Mouse (Mus musculus) midbrain, embryonic 14.5 days (tissue): ENCODE measurements at regions not wholly inside any gene's neighbourhood (a gene's known extent, or its start where the extent isn't known, plus 50 kb on each side); places are given as distances from the start of the nearest gene placed in this dataset.

Experiments used
- ATAC-seq: fragments of 200-750 bp; cut with Nextera tagmentation; 2 replicates; pipeline ENCODE4 v1.8.0; 2017; ENCODE audit warnings: moderate number of reproducible peaks, moderate library complexity; ENCODE audit not compliant: low FRiP score, low TSS enrichment
- DNase-seq: peaks from one replicate; pipeline ENCODE4 v3.0.0-alpha.2; 2015
- H3K27ac ChIP-seq: fragments of 300-500 bp; sonication (generic); replicated peaks from 2 replicates; pipeline ENCODE4 v1.5.1; 2014; ENCODE audit warnings: mild to moderate bottlenecking, low read depth, low read length, moderate library complexity
- H3K27me3 ChIP-seq: fragments of 300-500 bp; sonication (generic); 2 replicates; pipeline ENCODE4 v1.6.1; 2014; ENCODE audit warnings: low read length, control low read depth, mixed read lengths; ENCODE audit not compliant: control insufficient read depth, insufficient read depth
- H3K36me3 ChIP-seq: fragments of 300-500 bp; sonication (generic); 2 replicates; pipeline ENCODE4 v1.6.1; 2014; ENCODE audit warnings: low read length, control low read depth; ENCODE audit not compliant: control insufficient read depth, insufficient read depth
- H3K4me1 ChIP-seq: fragments of 300-500 bp; sonication (generic); 2 replicates; pipeline ENCODE4 v1.6.1; 2014; ENCODE audit warnings: mild to moderate bottlenecking, antibody characterized with exemption, low read length, control low read depth; ENCODE audit not compliant: control insufficient read depth, insufficient read depth
- H3K4me2 ChIP-seq: fragments of 300-500 bp; sonication (generic); 2 replicates; pipeline ENCODE4 v1.6.1; 2014; ENCODE audit warnings: mild to moderate bottlenecking, low read length, moderate library complexity
- H3K4me3 ChIP-seq: fragments of 300-500 bp; sonication (generic); replicated peaks from 2 replicates; pipeline ENCODE4 v1.5.1; 2014; ENCODE audit warnings: low read depth, low read length
- H3K9ac ChIP-seq: fragments of 300-500 bp; sonication (generic); replicated peaks from 2 replicates; pipeline ENCODE4 v1.6.1; 2014; ENCODE audit warnings: mild to moderate bottlenecking, low read length, moderate library complexity
- H3K9me3 ChIP-seq: fragments of 300-500 bp; sonication (generic); 2 replicates; pipeline ENCODE4 v1.6.1; 2016; ENCODE audit warnings: low read length, control low read depth, mixed read lengths; ENCODE audit not compliant: control insufficient read depth
- WGBS: fragments of 180-500 bp; shearing (Covaris S2); extraction: QIAGEN DNeasy Blood & Tissue Kit; methylation state at CpG from one replicate; pipeline ENCODE4 v1.1.7; 2014; 5-methylcytosine and 5-hydroxymethylcytosine counted together

- DNase-seq (no peak), ATAC-seq (no peak)
- Histone ChIP-seq H3K27ac (no peak overlapping the region), H3K4me3 (no peak overlapping the region), H3K4me1 (no peaks in the 10 kb centered on the region), H3K27me3 (no peaks in the 10 kb centered on the region), H3K9ac (no peak overlapping the region), H3K36me3 (no peaks in the 10 kb centered on the region), H3K9me3 (peaks cover 17% of the 10 kb centered on the region), H3K4me2 (no peak overlapping the region)
- 93% methylated on average over 11 of the region's 11 CpGs for WGBS
Observed at GRCm38 (mm10) chr1:34930571-34930970, 80.8 kb downstream of the Plekhb2 start.

GRCm38 (mm10) chr1:34943196-34943595, 93.4 kb downstream of the Plekhb2 start:
- Histone ChIP-seq H3K36me3 (no peaks in the 10 kb centered on the region), H3K27ac (no peak overlapping the region), H3K4me3 (no peak overlapping the region), H3K4me1 (no peaks in the 10 kb centered on the region), H3K9ac (no peak overlapping the region), H3K4me2 (no peak overlapping the region), H3K9me3 (no peaks in the 10 kb centered on the region), H3K27me3 (no peaks in the 10 kb centered on the region)
- 91% methylated on average over 1 of the region's 1 CpGs for WGBS
- DNase-seq (no peak), ATAC-seq (no peak)

GRCm38 (mm10) chr1:34961633-34962507, 112.1 kb downstream of the Plekhb2 start:
- H3K4me2 ChIP-seq = no peak overlapping the region
- no peaks in the 10 kb centered on the region for H3K36me3 ChIP-seq
- no peaks in the 10 kb centered on the region for H3K27me3 ChIP-seq
- WGBS = 68% methylated on average over 19 of the region's 19 CpGs
- ATAC-seq = peak; percentile 20; the same call in 1 of the 2 replicates
- H3K9ac ChIP-seq = no peak overlapping the region
- no peaks in the 10 kb centered on the region for H3K4me1 ChIP-seq
- no peak overlapping the region for H3K27ac ChIP-seq
- no peaks in the 10 kb centered on the region for H3K9me3 ChIP-seq
- H3K4me3 ChIP-seq = no peak overlapping the region
- DNase-seq = peak; percentile 46

GRCm38 (mm10) chr1:34962508-34962885, 112.7 kb downstream of the Plekhb2 start:
- ATAC-seq = no peak; the same call in 1 of the 2 replicates
- Histone ChIP-seq H3K9me3 (no peaks in the 10 kb centered on the region), H3K4me1 (no peaks in the 10 kb centered on the region), H3K27ac (0 out of 2 replicates have a peak overlapping the region, but pooled peaks have one; percentile 17), H3K36me3 (no peaks in the 10 kb centered on the region), H3K27me3 (no peaks in the 10 kb centered on the region), H3K4me3 (no peak overlapping the region), H3K4me2 (no peak overlapping the region), H3K9ac (no peak overlapping the region)
- WGBS = 66% methylated on average over 6 of the region's 6 CpGs
- DNase-seq = peak; percentile 22

GRCm38 (mm10) chr1:34974801-34975200, 125.0 kb downstream of the Plekhb2 start:
- Histone ChIP-seq H3K4me2 (no peak overlapping the region), H3K27ac (no peak overlapping the region), H3K9ac (no peak overlapping the region), H3K9me3 (peaks cover 3% of the 10 kb centered on the region; the same call in 1 of the 2 replicates), H3K36me3 (no peaks in the 10 kb centered on the region), H3K27me3 (no peaks in the 10 kb centered on the region), H3K4me3 (no peak overlapping the region), H3K4me1 (no peaks in the 10 kb centered on the region)
- 90% methylated on average over 6 of the region's 6 CpGs for WGBS
- DNase-seq = no peak
- ATAC-seq = no peak

GRCm38 (mm10) chr1:34978156-34978555, 128.4 kb downstream of the Plekhb2 start:
- Histone ChIP-seq H3K9me3 (peaks cover 4% of the 10 kb centered on the region; the same call in 1 of the 2 replicates), H3K36me3 (no peaks in the 10 kb centered on the region), H3K4me2 (no peak overlapping the region), H3K9ac (no peak overlapping the region), H3K4me1 (no peaks in the 10 kb centered on the region), H3K27ac (no peak overlapping the region), H3K27me3 (no peaks in the 10 kb centered on the region), H3K4me3 (no peak overlapping the region)
- ATAC-seq (no peak), DNase-seq (no peak)
- 94% methylated on average over 10 of the region's 10 CpGs for WGBS

GRCm38 (mm10) chr1:34979350-34979749, 129.6 kb downstream of the Plekhb2 start:
- Histone ChIP-seq H3K27ac (no peak overlapping the region), H3K4me3 (no peak overlapping the region), H3K36me3 (no peaks in the 10 kb centered on the region), H3K4me1 (no peaks in the 10 kb centered on the region), H3K9ac (no peak overlapping the region), H3K4me2 (no peak overlapping the region), H3K27me3 (no peaks in the 10 kb centered on the region), H3K9me3 (peaks cover 4% of the 10 kb centered on the region; the same call in 1 of the 2 replicates)
- 88% methylated on average over 3 of the region's 3 CpGs for WGBS
- ATAC-seq (no peak), DNase-seq (no peak)

GRCm38 (mm10) chr1:34981934-34982333, 132.2 kb downstream of the Plekhb2 start:
- H3K27me3 ChIP-seq = no peaks in the 10 kb centered on the region
- DNase-seq (no peak), ATAC-seq (no peak)
- no peaks in the 10 kb centered on the region for H3K4me1 ChIP-seq
- WGBS = 95% methylated on average over 2 of the region's 2 CpGs
- no peak overlapping the region for H3K27ac ChIP-seq
- peaks cover 4% of the 10 kb centered on the region; the same call in 1 of the 2 replicates for H3K9me3 ChIP-seq
- H3K36me3 ChIP-seq = no peaks in the 10 kb centered on the region
- H3K9ac ChIP-seq = no peak overlapping the region
- H3K4me2 ChIP-seq = no peak overlapping the region
- no peak overlapping the region for H3K4me3 ChIP-seq

- WGBS = 71% methylated on average over 2 of the region's 2 CpGs
- ATAC-seq = no peak
- no peak overlapping the region for H3K4me2 ChIP-seq
- no peak overlapping the region for H3K4me3 ChIP-seq
- no peak overlapping the region for H3K27ac ChIP-seq
- no peaks in the 10 kb centered on the region for H3K4me1 ChIP-seq
- H3K27me3 ChIP-seq = no peaks in the 10 kb centered on the region
- peak; percentile 25 for DNase-seq
- no peaks in the 10 kb centered on the region for H3K36me3 ChIP-seq
- peaks cover 4% of the 10 kb centered on the region; the same call in 1 of the 2 replicates for H3K9me3 ChIP-seq
- no peak overlapping the region for H3K9ac ChIP-seq
Observed at GRCm38 (mm10) chr1:34982966-34983365, 133.2 kb downstream of the Plekhb2 start.
